14 mouse cellular contexts compared by ENCODE assay signal in genomic region chr5:31815129-31815528, GRCm38 (mm10).
DNase-seq lines count a peak whose midpoint lies in the region; ATAC-seq lines count a peak whose summit lies in the region.
"Had no signal": no experiment of that assay in that cellular context is flagged by ENCODE, and none has a peak within 500 bp of the region (broad histone marks: within the 10 kb centered on the region; RNA-seq: fewer than 3 reads in every experiment).

No protein-coding gene starts in this region.

- H3K4me2 ChIP-seq in hindbrain, embryonic 12.5 days (replicated peaks) = no peak overlapping the region
- H3K4me2 ChIP-seq in embryonic facial prominence, embryonic 14.5 days (ENCODE audit: low read depth, low read length) = no peak overlapping the region
- H3K4me2 ChIP-seq: forebrain, embryonic 13.5 days; heart, embryonic 13.5 days; lung, embryonic 15.5 days; midbrain, embryonic 15.5 days had no signal

- H3K27ac ChIP-seq in hindbrain, embryonic 10.5 days = no peak overlapping the region
- H3K27ac ChIP-seq in hindbrain, embryonic 12.5 days = no peak overlapping the region
- no peak overlapping the region for H3K27ac ChIP-seq in embryonic facial prominence, embryonic 14.5 days (replicated peaks; ENCODE audit: low read depth, low read length)
- H3K27ac ChIP-seq: forebrain, embryonic 13.5 days; heart, embryonic 13.5 days; layer of hippocampus, adult 2 months; lung, embryonic 15.5 days; midbrain, embryonic 15.5 days had no signal

- no peaks in the 10 kb centered on the region for H3K9me3 ChIP-seq in hindbrain, embryonic 10.5 days
- H3K9me3 ChIP-seq in hindbrain, embryonic 12.5 days (replicated peaks) = no peaks in the 10 kb centered on the region
- no peaks in the 10 kb centered on the region for H3K9me3 ChIP-seq in embryonic facial prominence, embryonic 14.5 days (ENCODE audit: control insufficient read depth, low read length)
- H3K9me3 ChIP-seq: forebrain, embryonic 13.5 days; heart, embryonic 13.5 days; lung, embryonic 15.5 days; midbrain, embryonic 15.5 days had no signal

- H3K27me3 ChIP-seq in hindbrain, embryonic 10.5 days (ENCODE audit: insufficient read depth, poor library complexity, severe bottlenecking) = no peaks in the 10 kb centered on the region
- no peaks in the 10 kb centered on the region for H3K27me3 ChIP-seq in hindbrain, embryonic 12.5 days
- H3K27me3 ChIP-seq in embryonic facial prominence, embryonic 14.5 days (replicated peaks; ENCODE audit: control insufficient read depth, insufficient read depth, low read length) = no peaks in the 10 kb centered on the region
- H3K27me3 ChIP-seq: forebrain, embryonic 13.5 days; heart, embryonic 13.5 days; lung, embryonic 15.5 days; midbrain, embryonic 15.5 days had no signal

- no peak overlapping the region for H3K4me3 ChIP-seq in hindbrain, embryonic 10.5 days
- no peak overlapping the region for H3K4me3 ChIP-seq in hindbrain, embryonic 12.5 days
- no peak overlapping the region for H3K4me3 ChIP-seq in embryonic facial prominence, embryonic 14.5 days (ENCODE audit: low read depth, low read length)
- H3K4me3 ChIP-seq: forebrain, embryonic 13.5 days; heart, embryonic 13.5 days; layer of hippocampus, adult 2 months; lung, embryonic 15.5 days; midbrain, embryonic 15.5 days had no signal

- peak; percentile 14 for DNase-seq in hindbrain, embryonic 10.5 days (ENCODE audit: low spot score)
- DNase-seq in 3T3-L1 (ENCODE audit: low read depth, low spot score) (peak; percentile 56), NIH3T3 (ENCODE audit: low read depth) (peak; percentile 79)
- DNase-seq in embryonic facial prominence, embryonic 14.5 days (ENCODE audit: low spot score) = peak; percentile 48
- DNase-seq in ovary, adult 18-20 months (ENCODE audit: low spot score) = no peak
- no peak for DNase-seq in right cerebral cortex, adult 18-20 months
- DNase-seq: right cerebral cortex, postnatal 25 days had no signal

- no peak overlapping the region for H3K9ac ChIP-seq in hindbrain, embryonic 12.5 days
- no peak overlapping the region for H3K9ac ChIP-seq in embryonic facial prominence, embryonic 14.5 days (ENCODE audit: low read depth, low read length)
- H3K9ac ChIP-seq: forebrain, embryonic 13.5 days; heart, embryonic 13.5 days; lung, embryonic 15.5 days; midbrain, embryonic 15.5 days had no signal

- no peaks in the 10 kb centered on the region for H3K4me1 ChIP-seq in hindbrain, embryonic 10.5 days (replicated peaks)
- H3K4me1 ChIP-seq in hindbrain, embryonic 12.5 days = peaks cover 6% of the 10 kb centered on the region
- peaks cover 8% of the 10 kb centered on the region; the same call in 1 of the 2 replicates for H3K4me1 ChIP-seq in embryonic facial prominence, embryonic 14.5 days (ENCODE audit: control insufficient read depth, insufficient read depth, low read length)
- H3K4me1 ChIP-seq: midbrain, embryonic 15.5 days had no signal

- H3K36me3 ChIP-seq in hindbrain, embryonic 10.5 days = no peaks in the 10 kb centered on the region
- no peaks in the 10 kb centered on the region for H3K36me3 ChIP-seq in hindbrain, embryonic 12.5 days
- no peaks in the 10 kb centered on the region for H3K36me3 ChIP-seq in embryonic facial prominence, embryonic 14.5 days (ENCODE audit: control insufficient read depth, insufficient read depth, low read length)
- H3K36me3 ChIP-seq: heart, embryonic 13.5 days; lung, embryonic 15.5 days; midbrain, embryonic 15.5 days had no signal

- 76% methylated on average over 7 of the region's 7 CpGs for WGBS in hindbrain, embryonic 10.5 days
- 77% methylated on average over 7 of the region's 7 CpGs for WGBS in hindbrain, embryonic 12.5 days
- 67% methylated on average over 7 of the region's 7 CpGs for WGBS in embryonic facial prominence, embryonic 14.5 days

- ATAC-seq in hindbrain, embryonic 12.5 days (ENCODE audit: low FRiP score) = no peak
- ATAC-seq in embryonic facial prominence, embryonic 14.5 days (ENCODE audit: low read depth) = no peak
- ATAC-seq: forebrain, embryonic 13.5 days; inflammation-experienced regulatory T-cells, adult 6 months; midbrain, embryonic 15.5 days had no signal

Comparison
In these comparisons a context has a peak if more than half of its experiments do, and no peak if none do; other contexts are left out.
1. DNase-seq: peak in hindbrain, embryonic 10.5 days (single experiment), 3T3-L1 (single experiment), NIH3T3 (single experiment) and embryonic facial prominence, embryonic 14.5 days (single experiment); none in ovary, adult 18-20 months (single experiment) and right cerebral cortex, adult 18-20 months (single experiment).